Mouse (Mus musculus) limb, embryonic 10.5 days (tissue): Measurements from ENCODE around the gene B4galt4. TPM values are rescaled to one million over a fixed set of nuclear protein-coding genes. Genes with fewer than 3 reads are reported as not detected.
"Not testable (repeated sequence)": the region's sequence is repeated elsewhere in the genome, so short reads cannot be mapped to it uniquely, and the experiment has no call there.

Source experiments
- DNase-seq: peaks from one replicate; pipeline ENCODE4 v3.0.0-alpha.2; 2017; ENCODE audit warnings: low spot score
- H3K27ac ChIP-seq: fragments of 300-500 bp; sonication (generic); 2 replicates; pipeline ENCODE4 v1.5.1; 2016; ENCODE audit warnings: mild to moderate bottlenecking
- H3K27me3 ChIP-seq: fragments of 300-500 bp; sonication (generic); 2 replicates; pipeline ENCODE4 v1.6.1; 2016; ENCODE audit warnings: low read depth, mild to moderate bottlenecking; ENCODE audit not compliant: poor library complexity, severe bottlenecking
- H3K36me3 ChIP-seq: fragments of 300-500 bp; sonication (generic); 2 replicates; pipeline ENCODE4 v1.6.1; 2016; ENCODE audit warnings: mild to moderate bottlenecking, moderate library complexity
- H3K4me1 ChIP-seq: fragments of 300-500 bp; sonication (generic); 2 replicates; pipeline ENCODE4 v1.6.1; 2016
- H3K4me3 ChIP-seq: fragments of 300-500 bp; sonication (generic); 2 replicates; pipeline ENCODE4 v1.5.1; 2016; ENCODE audit warnings: mild to moderate bottlenecking, moderate library complexity
- H3K9me3 ChIP-seq: fragments of 300-500 bp; sonication (generic); replicated peaks from 2 replicates; pipeline ENCODE4 v1.6.1; 2016; ENCODE audit warnings: mild to moderate bottlenecking
- WGBS: fragments of 180-500 bp; shearing (Covaris S2); methylation state at CpG from one replicate; pipeline ENCODE4 v1.1.7; 2016; 5-methylcytosine and 5-hydroxymethylcytosine counted together
- polyA plus RNA-seq: library from polyadenylated mRNA; unstranded; fragments of >200 nt; fragmentation: Nextera tagmentation; extraction: Ambion mirVana; gene quantifications from 2 replicates; pipeline ENCODE4 v1.2.1, GENCODE M21; 2016

Gene B4galt4
- polyA plus RNA-seq, 1 experiment from 2014 or later, result 23.0 TPM

DNA sequence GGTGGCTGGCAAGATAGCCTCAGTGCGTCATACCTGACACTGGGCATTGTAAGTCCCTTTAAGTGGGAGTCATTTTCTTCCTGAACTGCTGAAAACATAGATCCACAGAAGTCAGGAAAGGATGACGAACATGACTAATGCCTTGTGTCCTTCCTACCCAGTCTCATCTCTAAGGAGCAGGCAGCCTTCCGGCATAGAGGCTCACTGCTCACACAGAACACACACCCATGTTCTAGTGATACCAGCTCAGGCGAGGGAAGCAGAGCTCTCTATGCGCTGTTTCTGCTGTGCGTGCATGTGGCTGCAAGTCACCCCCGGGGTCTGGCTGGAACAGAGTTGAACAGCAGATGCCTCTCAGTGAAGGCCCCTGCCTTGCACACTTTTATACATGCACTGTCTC, 43.2 kb downstream of the B4galt4 start:
- no peaks in the 10 kb centered on the region for H3K4me1 ChIP-seq
- 85% methylated on average over 7 of the region's 7 CpGs for WGBS
- no peaks in the 10 kb centered on the region for H3K9me3 ChIP-seq
- DNase-seq, result no peak
- no peaks in the 10 kb centered on the region for H3K27me3 ChIP-seq
- no peak overlapping the region for H3K4me3 ChIP-seq
- H3K27ac ChIP-seq, result no peak overlapping the region
- no peaks in the 10 kb centered on the region for H3K36me3 ChIP-seq

DNA sequence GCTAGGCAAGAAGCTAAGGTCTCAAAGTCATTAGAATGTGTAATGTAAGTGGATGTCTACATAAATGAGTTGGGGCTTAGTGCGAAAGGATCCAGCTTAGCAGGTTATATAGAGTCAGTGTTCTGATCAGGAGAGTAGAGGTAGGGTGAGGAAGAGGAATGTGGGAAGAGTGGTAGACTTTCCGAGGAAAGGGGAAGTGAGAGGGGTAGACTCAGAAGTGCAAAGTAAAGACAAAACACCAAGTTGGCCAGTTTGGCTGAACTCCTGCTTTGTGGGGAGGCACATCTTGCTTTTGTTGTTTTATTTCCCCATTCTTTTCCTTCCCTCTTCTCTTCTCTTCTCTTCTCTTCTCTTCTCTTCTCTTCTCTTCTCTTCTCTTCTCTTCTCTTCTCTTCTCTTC, 47.0 kb downstream of the B4galt4 start:
- Histone ChIP-seq H3K27me3 (no peaks in the 10 kb centered on the region), H3K36me3 (no peaks in the 10 kb centered on the region), H3K27ac (no peak overlapping the region), H3K4me1 (no peaks in the 10 kb centered on the region), H3K4me3 (no peak overlapping the region), H3K9me3 (no peaks in the 10 kb centered on the region)
- no peak for DNase-seq
- WGBS, result 87% methylated on average over 2 of the region's 2 CpGs

DNA sequence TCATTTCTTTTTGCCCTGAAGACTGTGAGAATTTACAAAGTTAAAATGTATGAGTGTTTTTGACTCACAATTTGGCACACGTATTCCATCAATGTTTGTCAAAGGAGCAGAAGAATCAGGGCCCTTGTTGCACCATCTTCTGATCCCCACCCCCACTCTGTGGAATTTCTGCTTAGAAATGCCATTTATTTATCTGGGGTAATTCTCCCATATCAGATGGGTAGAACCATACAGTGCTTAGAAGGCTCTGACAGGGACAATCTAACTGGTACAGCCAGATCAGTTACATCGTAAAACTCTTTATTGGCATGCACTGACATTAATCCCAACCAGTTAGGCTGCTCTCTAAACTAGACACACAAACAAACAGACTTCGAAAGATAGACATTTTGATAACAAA, 47.9 kb downstream of the B4galt4 start:
- WGBS, result 82% methylated on average over 3 of the region's 3 CpGs
- Histone ChIP-seq H3K27ac (no peak overlapping the region), H3K4me1 (no peaks in the 10 kb centered on the region), H3K27me3 (no peaks in the 10 kb centered on the region), H3K4me3 (no peak overlapping the region), H3K36me3 (no peaks in the 10 kb centered on the region), H3K9me3 (no peaks in the 10 kb centered on the region)
- no peak for DNase-seq

DNA sequence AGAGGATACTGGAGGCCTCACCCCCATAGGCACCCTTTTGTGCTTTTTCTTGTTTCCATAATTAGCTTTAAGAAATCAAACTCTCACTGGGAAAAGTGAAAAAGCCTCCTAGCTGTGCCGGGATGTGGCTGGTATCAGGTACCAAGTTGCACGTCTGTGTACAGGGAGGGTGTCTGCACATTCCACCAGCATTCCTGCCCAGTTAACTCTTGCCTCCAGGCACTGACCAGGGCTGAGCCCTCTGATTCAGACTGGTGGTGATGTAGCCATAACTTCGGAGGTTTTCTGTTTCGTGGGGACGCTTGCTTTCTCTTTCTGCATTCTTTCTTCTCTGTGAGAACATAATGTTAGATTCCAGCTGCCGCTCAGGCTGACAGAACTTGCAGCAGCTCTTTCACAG, 51.1 kb downstream of the B4galt4 start:
- 73% methylated on average over 6 of the region's 6 CpGs for WGBS
- DNase-seq, result no peak
- no peaks in the 10 kb centered on the region for H3K4me1 ChIP-seq
- no peak overlapping the region for H3K27ac ChIP-seq
- no peaks in the 10 kb centered on the region for H3K9me3 ChIP-seq
- H3K36me3 ChIP-seq, result no peaks in the 10 kb centered on the region
- H3K4me3 ChIP-seq, result no peak overlapping the region
- no peaks in the 10 kb centered on the region for H3K27me3 ChIP-seq

DNA sequence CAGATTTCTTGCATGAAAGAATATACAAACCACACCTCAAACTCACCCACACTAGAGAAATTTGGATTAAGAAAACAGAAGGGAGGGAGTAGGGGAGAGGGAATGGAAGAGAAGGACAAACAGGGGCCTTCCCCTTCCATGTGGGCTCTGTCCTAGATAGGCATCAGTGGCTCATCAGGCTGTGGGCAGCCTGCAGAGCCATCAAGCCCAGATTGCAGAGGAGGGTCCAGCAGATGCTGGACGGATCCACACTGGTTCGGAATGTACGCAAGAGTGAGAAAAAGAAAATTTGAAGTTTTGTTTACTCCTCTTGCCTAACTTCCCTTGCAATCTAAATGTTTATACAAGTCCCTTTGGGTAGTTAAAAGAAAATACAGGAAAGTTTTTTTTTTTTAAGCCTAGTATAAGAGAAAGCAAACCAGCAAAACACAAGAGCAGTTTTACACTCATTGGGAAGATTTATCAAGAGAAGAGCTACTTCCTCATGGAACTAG, 56.9 kb downstream of the B4galt4 start:
- H3K27me3 ChIP-seq, result no peaks in the 10 kb centered on the region
- H3K36me3 ChIP-seq, result no peaks in the 10 kb centered on the region
- peaks cover 8% of the 10 kb centered on the region; the same call in 1 of the 2 replicates for H3K4me1 ChIP-seq
- H3K4me3 ChIP-seq, result no peak overlapping the region
- no peak overlapping the region for H3K27ac ChIP-seq
- WGBS, result 79% methylated on average over 3 of the region's 3 CpGs
- DNase-seq, result no peak
- no peaks in the 10 kb centered on the region for H3K9me3 ChIP-seq

DNA sequence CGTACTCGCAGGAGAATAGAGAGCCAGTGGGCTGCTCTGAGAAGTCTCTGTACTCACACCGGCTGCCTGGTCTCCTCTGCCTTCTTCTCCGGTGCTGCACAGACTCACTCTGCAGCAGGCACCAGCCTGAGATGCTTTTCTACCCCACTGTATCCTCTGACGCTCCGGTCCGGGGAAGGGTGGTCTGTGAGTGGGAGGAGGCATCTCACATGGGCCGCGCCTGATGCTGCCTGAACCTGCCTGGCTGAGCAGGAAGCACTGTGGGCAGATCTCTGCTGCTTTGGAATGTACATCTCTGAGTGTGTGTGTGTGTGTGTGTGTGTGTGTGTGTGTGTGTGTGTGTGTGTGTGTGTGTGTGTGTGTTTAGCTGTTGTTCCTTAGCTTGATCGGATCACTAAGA, 58.0 kb downstream of the B4galt4 start, which contains the start of gene Upk1b:
Gene Upk1b (minus strand): TSS at position 238 of the 400 bp plus-strand sequence.
- no peak within 1 kb of the TSS for H3K4me3 ChIP-seq
- H3K9me3 ChIP-seq, result no peaks in the 10 kb centered on the region
- no peak for DNase-seq
- no peaks in the 10 kb centered on the region for H3K36me3 ChIP-seq
- H3K27ac ChIP-seq, result no peak within 1 kb of the TSS
- 45% methylated on average over 10 of the region's 10 CpGs for WGBS
- no peaks in the 10 kb centered on the region for H3K27me3 ChIP-seq
- H3K4me1 ChIP-seq, result peaks cover 8% of the 10 kb centered on the region; the same call in 1 of the 2 replicates

DNA sequence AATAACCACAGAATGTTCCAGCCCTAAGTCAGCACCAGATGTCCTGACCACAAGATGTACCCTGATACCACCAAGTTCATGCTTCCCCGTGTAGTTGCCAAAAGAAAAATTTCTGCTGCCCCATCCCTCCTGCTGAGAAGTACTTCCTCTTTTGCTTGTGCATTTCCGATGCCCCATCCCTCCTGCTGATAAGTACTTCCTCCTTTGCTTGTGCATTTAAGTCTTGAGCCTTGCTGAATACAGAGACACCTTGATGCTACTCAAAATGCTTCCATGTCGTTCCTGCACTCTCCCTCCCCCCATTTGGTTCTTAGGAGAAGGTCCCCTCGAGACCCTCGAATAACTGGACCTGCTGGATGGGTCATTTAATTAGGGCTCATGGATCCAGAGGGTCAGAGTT, 65.7 kb downstream of the B4galt4 start:
- H3K4me3 ChIP-seq, H3K27me3 ChIP-seq, H3K27ac ChIP-seq, H3K4me1 ChIP-seq, DNase-seq, H3K9me3 ChIP-seq, H3K36me3 ChIP-seq: not testable (repeated sequence)
- WGBS, result 90% methylated on average over 5 of the region's 5 CpGs

DNA sequence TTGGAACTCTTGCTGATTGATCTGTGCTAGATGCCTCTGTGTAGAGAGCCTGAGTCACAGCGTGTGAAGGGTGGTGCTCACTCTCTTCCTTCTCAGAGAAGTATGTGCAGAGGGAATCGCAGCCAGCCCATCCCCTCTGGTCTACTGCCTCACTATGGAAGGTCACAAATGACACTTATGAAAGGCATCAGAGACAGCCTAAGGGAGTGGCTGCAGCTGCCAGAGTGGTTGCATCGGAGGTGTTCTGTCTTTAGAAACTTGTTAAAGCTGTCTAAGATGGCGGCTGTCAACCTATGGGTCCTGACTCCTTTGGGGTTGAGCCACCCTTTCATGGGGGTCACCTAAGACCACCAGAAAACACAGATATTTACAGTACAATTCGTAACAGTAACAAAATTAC, 68.1 kb downstream of the B4galt4 start:
- Histone ChIP-seq H3K27ac (no peak overlapping the region), H3K4me3 (no peak overlapping the region), H3K4me1 (no peaks in the 10 kb centered on the region), H3K36me3 (no peaks in the 10 kb centered on the region), H3K27me3 (no peaks in the 10 kb centered on the region), H3K9me3 (no peaks in the 10 kb centered on the region)
- WGBS, result 73% methylated on average over 5 of the region's 5 CpGs
- no peak for DNase-seq

DNA sequence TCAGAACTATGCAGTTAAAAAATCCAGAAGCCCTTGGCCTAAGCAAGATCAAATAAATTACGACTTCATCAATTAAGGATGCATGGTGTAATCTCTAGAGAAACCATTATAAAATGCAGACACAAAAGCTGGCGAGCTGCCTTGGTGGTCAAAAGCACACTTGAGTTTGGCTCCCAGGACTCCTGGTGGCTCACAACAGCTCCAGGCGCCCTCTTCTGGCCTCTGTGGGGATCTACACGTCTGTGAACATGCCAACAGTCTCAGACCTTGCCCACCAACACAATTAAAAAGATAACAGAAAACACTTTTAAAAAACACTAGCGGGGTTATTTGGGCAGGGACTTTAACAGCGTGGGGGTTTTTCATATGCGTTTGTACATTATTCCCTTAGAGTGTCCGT, 70.5 kb downstream of the B4galt4 start:
- 40% methylated on average over 8 of the region's 8 CpGs for WGBS
- H3K36me3 ChIP-seq, result no peaks in the 10 kb centered on the region
- peak; percentile 71 for DNase-seq
- H3K27ac ChIP-seq, result no peak overlapping the region
- peaks cover 6% of the 10 kb centered on the region for H3K4me1 ChIP-seq
- H3K4me3 ChIP-seq, result no peak overlapping the region
- no peaks in the 10 kb centered on the region for H3K9me3 ChIP-seq
- H3K27me3 ChIP-seq, result no peaks in the 10 kb centered on the region

Other genes with a start within 250 kb of the B4galt4 start
- 29.2 and 30.1 TPM in 2 replicates for gene Timmdc1, start 219.6 kb upstream of the B4galt4 start, polyA plus RNA-seq
- gene Poglut1, start 192.0 kb upstream of the B4galt4 start, polyA plus RNA-seq, result 71.2 and 78.7 TPM in 2 replicates
- 93.7 and 122 TPM in 2 replicates for gene Tmem39a, start 183.6 kb upstream of the B4galt4 start, polyA plus RNA-seq
- gene Arhgap31, start 29.0 kb upstream of the B4galt4 start, polyA plus RNA-seq, result 6.3 and 6.7 TPM in 2 replicates
- gene Upk1b, start 58.1 kb downstream of the B4galt4 start, polyA plus RNA-seq, result 1.8 and 3.4 TPM in 2 replicates
- not detected in 2 replicates for gene 4930435E12Rik, start 86.5 kb downstream of the B4galt4 start, polyA plus RNA-seq
- gene Igsf11, start 150.4 kb downstream of the B4galt4 start, polyA plus RNA-seq, result 0.15 and 0.56 TPM in 2 replicates